Mouse (Mus musculus) cerebellum, adult 8-10 months (tissue): ENCODE measurements at regions not wholly inside any gene's neighbourhood (a gene's known extent, or its start where the extent isn't known, plus 50 kb on each side); places are given as distances from the start of the nearest gene placed in this dataset.
"Not testable (repeated sequence)": the region's sequence is repeated elsewhere in the genome, so short reads cannot be mapped to it uniquely, and the experiment has no call there.

Experiments used
- DNase-seq: peaks from one replicate; pipeline ENCODE4 v3.0.0; 2022

DNA sequence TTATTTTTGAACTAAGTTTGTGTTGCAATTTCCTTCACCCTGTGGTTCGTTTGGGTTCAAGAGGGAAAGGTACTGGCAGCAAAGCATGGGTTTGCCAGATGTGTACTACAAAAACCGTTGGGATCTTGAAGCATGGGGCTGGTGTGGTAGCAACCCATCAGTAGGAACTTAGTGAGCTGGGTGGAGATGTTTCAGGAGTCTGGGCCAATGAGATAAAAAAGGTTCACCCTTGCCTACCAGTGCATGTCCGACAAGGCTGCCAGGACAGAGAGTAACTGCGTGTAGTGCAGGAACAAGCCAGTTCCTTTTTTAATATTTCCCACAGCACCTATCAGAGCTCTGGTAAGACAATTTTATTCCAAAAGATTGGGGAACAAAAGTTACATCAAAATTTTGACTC lies 343.3 kb downstream of the Hdgfl1 start:
- DNase-seq = no peak

DNA sequence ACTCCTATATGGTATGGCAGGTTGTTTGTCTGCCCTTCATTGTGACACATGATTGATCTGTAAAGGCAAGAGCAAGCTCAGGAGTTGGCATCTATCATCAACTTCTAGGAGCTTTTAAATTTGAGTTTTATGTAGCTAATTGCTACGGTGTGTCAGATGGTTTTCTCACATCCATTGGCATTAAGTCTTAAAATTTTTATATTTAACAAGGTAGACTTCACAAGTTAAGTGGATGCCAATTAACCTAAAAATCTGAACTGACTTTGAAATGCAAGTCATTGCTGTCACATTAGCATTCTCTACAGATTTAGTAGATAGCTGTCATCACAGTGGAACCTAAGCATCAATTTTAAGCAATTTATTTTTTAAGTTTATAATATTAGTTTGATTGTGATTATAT lies 345.5 kb downstream of the Hdgfl1 start:
- no peak for DNase-seq

DNA sequence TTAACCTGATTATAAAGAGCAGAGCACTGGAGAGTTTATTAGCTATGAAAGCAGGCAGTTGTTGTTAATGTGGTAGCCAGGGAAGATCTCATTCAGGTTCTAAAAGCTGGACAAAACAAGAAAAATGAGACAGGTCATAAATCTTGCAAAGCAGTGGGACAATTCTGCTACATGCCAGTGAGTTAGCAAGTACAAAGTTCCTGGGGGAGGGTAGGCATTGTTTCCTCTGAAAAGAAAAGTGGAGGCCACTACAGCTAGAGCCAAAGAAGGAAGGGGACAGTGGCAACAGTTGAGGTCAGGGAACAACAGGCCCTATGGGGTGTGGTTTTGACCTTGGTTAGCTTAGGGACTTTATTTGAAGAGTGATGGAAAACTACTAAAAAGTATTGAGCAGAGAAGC lies 364.2 kb downstream of the Hdgfl1 start:
- DNase-seq = no peak

DNA sequence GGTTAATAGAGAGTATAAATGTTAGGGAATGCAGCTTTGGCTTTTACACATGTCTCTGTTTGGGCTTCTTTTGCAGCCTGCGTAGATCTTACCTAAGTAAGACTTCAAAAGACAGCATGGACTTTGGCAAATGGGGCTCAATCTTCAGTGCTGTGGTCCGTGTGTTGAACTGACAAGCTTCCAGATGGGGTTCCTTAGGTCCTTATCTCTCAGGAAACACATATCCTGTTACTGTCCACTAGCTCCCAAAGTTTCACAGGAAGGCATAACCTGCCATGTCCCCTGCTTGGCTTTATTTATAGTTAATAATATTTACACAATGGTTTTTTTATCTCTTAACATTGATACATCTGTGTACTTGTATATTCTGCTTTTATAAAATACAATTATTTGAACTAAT lies 365.3 kb downstream of the Hdgfl1 start:
- DNase-seq = no peak

DNA sequence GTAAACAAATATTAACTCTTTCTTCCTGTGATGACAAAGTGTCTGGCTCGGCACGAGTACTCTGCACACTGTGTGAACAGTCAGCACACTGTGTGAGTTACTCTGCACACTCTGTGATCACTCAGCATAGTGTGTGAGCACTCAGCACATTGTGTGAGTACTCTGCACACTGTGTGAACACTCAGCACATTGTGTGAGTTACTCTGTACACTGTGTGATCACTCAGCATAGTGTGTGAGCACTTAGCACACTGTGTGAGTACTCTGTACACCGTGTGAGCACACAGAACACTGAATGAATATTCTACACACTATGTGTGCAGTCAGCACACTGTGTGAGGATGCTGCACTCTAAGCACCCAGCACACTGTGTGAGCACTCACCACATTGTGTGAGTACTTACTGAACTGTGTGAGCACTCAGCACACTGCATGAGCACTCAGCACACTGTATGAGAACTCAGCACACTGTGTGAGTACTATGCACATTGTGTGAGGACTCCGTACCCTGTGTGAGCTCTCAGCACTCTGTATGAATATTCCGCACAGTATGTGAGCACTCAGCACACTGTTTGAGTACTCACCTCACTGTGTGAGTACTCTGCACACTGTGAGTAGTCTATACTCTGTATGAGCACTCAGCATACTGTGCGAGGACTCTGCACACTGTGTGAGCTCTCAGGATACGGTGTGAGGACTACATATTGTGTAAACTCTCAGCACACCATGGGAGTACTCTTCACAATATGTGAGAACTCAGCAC lies 381.9 kb downstream of the Hdgfl1 start:
- DNase-seq = no peak

GRCm38 (mm10) chr13:26382631-26383030 lies 387.3 kb downstream of the Hdgfl1 start:
- no peak for DNase-seq

DNA sequence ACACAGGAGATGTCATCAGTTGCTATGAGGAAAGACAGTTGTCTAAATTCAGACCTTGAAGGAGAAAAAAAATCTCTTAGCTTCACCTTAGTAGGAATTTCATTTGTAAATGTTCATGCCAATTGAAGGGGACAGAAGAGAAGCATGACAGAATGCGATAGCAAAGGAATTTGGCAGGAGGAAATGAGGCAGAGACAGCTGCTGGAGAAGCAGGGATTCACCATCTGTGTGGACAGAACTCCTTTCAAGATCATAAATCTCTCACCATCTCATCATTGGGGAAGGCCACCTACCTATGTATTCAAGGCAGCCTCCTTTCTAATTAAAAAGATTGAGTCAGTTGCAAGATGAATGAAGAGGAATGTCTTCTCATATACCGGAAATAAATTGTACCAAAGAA lies 387.8 kb downstream of the Hdgfl1 start:
- DNase-seq = no peak

- DNase-seq = no peak
Measured at GRCm38 (mm10) chr13:26375546-26375945, 394.4 kb downstream of the Hdgfl1 start.

DNA sequence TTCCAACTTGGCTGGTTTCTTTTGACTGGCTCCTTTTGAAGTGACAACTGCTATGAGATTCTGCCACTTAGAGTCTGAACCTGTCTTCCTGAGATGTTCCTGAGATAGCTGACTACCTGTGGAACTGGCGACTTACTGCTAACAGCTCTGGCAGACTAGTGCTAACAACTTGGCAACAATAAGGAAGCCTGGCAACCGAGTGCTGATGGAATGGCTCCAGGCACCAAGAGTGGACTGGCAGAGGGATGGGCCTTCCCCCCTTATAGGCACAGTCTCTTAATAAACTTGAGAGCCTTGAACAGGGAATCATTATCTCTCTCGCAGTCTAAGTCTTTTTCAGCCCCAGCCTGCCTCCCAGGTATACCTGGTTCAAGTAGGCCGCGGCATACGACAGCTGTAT lies 404.1 kb downstream of the Hdgfl1 start:
- DNase-seq = not testable (repeated sequence)

DNA sequence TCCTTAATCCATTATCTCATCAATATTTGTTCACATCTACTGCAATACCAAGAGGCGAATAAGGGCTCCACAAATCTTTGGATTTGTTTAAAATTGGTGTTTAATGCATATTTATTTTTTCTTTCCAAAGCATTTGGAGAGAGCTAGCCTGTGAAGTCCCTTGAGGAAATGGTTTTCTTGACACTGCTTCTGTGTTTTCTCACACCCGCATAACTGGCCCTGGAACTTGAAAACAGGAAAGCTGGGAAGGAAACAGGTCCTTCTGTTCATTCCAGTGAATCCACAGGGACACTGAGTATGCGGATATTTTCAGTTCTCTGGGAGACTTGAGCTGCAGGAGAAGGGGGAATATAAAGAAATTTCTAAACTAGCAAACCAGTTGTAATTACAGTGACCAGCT lies 413.6 kb downstream of the Hdgfl1 start:
- DNase-seq = no peak

DNA sequence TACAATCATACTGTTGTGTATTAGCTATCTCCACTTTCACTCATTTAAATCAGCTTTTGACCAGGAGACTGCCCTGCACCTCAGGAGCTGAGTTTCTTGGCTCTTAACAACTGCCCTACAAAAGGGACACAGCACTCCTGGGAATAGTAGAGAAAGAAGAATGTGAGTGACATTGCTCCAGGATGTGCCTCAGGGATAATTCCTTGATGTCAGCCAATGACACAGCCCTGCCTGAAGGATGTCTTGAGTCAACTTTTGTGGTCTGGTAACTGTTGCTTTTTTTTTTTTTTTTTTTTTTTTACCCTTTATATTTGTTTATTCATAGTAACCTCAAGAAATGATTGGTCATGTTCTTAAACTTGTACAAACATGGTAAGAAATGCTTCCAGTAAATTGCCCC lies 415.5 kb downstream of the Hdgfl1 start:
- DNase-seq = no peak

GRCm38 (mm10) chr13:26350510-26350909 lies 419.5 kb downstream of the Hdgfl1 start:
- no peak for DNase-seq

- DNase-seq = no peak
Measured at GRCm38 (mm10) chr13:26338795-26339194, 431.2 kb downstream of the Hdgfl1 start.

DNA sequence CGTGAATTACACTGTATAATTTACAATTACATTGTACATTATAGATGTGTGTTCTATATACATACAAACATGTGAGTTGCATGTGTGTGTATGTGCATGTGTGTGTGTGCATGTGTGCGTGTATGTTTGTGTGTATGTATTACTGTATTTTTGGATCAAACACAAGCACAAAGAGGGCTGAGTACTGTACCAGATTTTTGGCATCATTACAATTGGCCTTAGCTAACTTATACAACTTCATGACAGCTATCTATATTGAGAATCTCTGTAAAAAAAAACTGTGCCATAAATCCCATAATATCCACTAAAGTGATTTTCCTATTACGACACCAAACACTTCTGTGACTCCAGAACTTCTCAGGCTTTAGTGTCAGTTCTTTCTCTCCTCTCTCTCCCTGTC lies 444.9 kb downstream of the Hdgfl1 start:
- no peak for DNase-seq

DNA sequence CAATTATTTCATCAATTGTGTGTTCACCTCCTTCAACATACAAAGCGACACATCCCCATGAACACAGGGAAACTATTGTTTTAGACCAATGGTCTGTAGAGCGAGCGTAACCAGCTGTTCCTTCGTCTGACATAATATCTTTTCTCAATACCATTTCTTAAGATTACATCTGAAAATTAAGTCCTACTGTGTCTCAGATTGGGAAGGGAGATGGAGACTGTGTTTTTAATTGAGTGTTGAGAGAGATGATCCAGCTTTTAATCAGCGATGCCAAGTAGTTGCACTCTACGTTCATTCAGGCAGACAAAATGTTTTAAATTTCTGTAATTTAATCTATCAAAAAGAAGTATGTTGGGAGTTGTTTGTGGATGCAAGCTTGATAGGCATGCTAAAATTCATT lies 445.3 kb downstream of the Hdgfl1 start:
- DNase-seq = no peak

- DNase-seq = no peak
Measured at GRCm38 (mm10) chr13:26318557-26318956, 451.4 kb downstream of the Hdgfl1 start.

DNA sequence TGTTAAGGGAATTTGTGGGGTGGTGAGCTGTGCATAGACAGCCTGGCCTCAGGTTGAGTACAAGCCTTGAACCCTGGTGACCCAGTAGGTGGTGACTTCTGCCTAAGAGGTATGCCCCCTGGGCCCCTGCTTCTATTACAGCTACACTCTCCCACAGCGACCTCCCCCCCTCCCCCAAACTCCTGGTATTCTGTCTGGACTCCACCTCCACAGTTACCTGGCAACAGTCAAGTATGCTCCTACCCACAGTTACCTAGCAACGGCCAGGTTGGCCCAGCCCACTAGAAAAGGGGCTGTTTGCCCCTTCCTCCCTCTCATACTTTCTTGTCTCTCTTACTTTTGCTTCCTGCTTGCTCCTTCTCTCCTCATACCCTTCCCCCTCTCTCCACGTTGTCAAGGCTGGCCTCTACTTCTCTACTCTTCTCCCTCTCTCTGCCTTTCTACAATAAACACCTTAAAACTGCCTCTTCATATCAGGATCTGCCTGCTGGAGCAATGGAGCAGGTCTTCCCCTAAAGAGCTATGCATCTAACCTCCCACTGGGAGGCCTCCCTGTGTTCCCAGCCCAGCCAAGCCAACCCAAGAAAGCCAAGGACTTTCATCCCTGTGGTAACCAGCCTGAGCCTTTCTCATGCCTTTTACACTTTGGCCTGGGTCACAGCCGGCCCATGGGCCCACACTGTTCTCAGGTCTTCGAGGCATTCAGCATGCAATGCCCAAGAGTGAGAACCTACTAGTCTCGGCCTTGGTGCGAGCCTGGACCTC lies 457.5 kb downstream of the Hdgfl1 start:
- no peak for DNase-seq

DNA sequence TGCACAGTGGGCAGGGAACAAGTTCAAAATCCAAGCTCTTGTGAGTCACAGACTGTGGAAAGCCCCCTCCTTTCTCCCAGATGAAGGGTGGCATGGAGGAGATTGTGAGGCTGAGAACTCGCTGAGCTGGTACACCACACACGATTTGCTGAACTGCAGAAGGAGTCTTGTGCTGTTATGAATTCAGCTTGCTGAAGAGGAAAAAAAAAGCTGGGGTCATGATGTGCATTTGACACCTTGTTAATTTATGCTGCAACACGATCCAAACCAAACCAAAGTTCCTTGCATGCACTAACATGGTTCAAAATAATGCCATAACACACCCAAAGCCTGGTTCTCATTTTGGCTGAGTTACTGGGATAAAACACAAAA lies 485.9 kb downstream of the Hdgfl1 start:
- no peak for DNase-seq

DNA sequence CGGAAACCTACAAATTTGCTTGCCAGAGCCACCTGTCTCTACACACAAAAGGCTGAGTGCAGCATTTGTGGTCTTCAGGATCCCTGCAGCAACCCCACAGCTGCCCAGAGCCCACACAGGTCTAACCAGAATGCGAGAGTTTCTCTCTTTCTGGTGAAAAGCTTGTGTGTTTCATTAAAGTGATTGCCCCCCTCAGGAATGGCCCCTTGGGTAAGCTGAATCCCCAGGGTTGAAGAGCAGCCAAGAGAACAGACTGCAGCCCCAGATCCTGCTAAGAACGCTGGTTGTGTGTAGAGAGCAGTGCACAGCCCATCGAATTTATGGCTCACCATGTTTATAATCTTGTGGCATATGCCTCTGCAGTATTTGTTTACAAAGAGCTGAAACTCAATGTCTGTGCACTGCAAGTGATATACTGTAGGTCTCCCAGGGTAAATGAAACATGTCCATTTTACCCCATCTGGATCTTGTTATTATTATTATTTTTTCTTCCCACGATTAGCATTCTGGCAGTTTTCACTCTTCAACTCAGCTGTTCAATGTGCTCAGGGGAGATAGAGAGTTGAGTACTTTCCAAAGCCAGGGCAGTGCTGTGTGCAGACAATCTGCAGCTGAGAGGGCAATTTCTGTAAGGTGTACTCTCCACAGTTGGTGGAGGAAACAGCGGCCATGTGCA lies 486.4 kb downstream of the Hdgfl1 start:
- DNase-seq = no peak

GRCm38 (mm10) chr13:26282291-26282690 lies 487.7 kb downstream of the Hdgfl1 start:
- DNase-seq = no peak

- no peak for DNase-seq
Measured at GRCm38 (mm10) chr13:26272850-26273249, 497.1 kb downstream of the Hdgfl1 start.

DNA sequence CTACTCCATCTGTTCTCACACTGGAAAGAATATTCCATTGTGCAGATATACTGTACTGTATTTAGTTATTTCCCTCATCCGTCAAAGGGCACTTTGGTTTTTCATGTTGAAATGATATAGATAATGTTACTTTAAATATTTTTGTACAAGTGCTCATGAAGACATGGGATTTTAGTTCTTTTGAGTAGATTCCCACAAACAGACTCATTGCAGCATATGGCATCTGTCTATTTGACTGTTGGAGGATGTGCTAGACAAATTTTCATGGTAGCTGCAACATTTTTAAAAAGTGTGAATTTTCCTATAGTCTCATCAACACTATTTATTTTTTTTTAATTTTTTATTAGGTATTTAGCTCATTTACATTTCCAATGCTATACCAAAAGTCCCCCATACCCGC lies 502.5 kb downstream of the Hdgfl1 start:
- no peak for DNase-seq

GRCm38 (mm10) chr13:26235941-26236340 lies 534.0 kb downstream of the Hdgfl1 start:
- DNase-seq = no peak

DNA sequence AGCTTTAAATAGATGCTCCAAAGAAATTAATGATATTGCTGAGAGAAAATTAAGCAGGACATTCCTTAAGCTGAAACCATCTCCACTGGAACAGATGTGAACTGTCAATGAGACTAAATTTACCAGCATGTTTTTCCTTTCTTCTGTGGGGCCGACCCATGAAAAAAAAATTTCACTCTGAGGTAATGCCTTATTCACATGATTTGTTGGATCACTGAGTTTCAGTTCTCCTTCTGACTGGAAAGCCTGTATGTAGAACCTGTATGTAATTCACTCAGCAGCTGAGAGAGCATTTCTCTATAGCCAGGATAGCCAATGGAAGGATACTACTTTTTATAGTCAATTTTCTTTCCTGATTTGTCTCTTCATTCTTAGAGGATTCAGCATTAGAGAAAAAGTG lies 535.3 kb downstream of the Hdgfl1 start:
- DNase-seq = no peak
